Mouse (Mus musculus) liver, adult 2 months (tissue): ENCODE data around the gene Gpld1. TPM values are rescaled to one million over a fixed set of nuclear protein-coding genes. Genes with fewer than 3 reads are reported as not detected.

Source experiments
- DNase-seq: peaks from one replicate; pipeline ENCODE4 v3.0.0-alpha.2; 2011; ENCODE audit warnings: low read depth, low spot score; ENCODE audit errors: extremely low read depth
- H3K27ac ChIP-seq: fragments of 200-500 bp; replicated peaks from 2 replicates; pipeline ENCODE4 v1.5.1; 2012; ENCODE audit warnings: low read depth, mild to moderate bottlenecking, control low read depth, inconsistent platforms, low read length; ENCODE audit not compliant: insufficient read depth
- H3K27me3 ChIP-seq: fragments of 200-500 bp; 2 replicates; pipeline ENCODE4 v1.6.1; 2012; ENCODE audit warnings: mild to moderate bottlenecking, moderate library complexity, low read length, inconsistent platforms; ENCODE audit not compliant: control insufficient read depth, insufficient read depth
- H3K36me3 ChIP-seq: fragments of 200-500 bp; 2 replicates; pipeline ENCODE4 v1.6.1; 2012; ENCODE audit warnings: low read length, inconsistent platforms; ENCODE audit not compliant: control insufficient read depth, insufficient read depth
- H3K4me1 ChIP-seq: fragments of 200-500 bp; 2 replicates; pipeline ENCODE4 v1.6.1; 2011; ENCODE audit warnings: low read length; ENCODE audit not compliant: control insufficient read depth, insufficient read depth
- H3K4me3 ChIP-seq: fragments of 200-500 bp; 2 replicates; pipeline ENCODE4 v1.5.1; 2011; ENCODE audit warnings: low read depth, mild to moderate bottlenecking, control low read depth, low read length, moderate library complexity; ENCODE audit not compliant: insufficient read depth
- H3K79me2 ChIP-seq: fragments of 200-500 bp; 2 replicates; pipeline ENCODE4 v1.6.1; 2012; ENCODE audit warnings: inconsistent platforms, mild to moderate bottlenecking, low read length, moderate library complexity; ENCODE audit not compliant: control insufficient read depth, insufficient read depth
- H3K9ac ChIP-seq: fragments of 200-500 bp; 2 replicates; pipeline ENCODE4 v1.6.1; 2012; ENCODE audit warnings: low read depth, mild to moderate bottlenecking, control low read depth, inconsistent platforms, low read length
- CTCF ChIP-seq: fragments of 200-500 bp; IDR thresholded peaks from 2 replicates; pipeline ENCODE4 v1.5.1; 2011; ENCODE audit warnings: low read depth, low read length, control low read depth
- POLR2A ChIP-seq: fragments of 200-500 bp; IDR thresholded peaks from 2 replicates; pipeline ENCODE4 v1.6.1; 2011; ENCODE audit warnings: low read length, control low read depth; ENCODE audit not compliant: insufficient read depth; ENCODE audit errors: extremely low read depth
- WGBS: fragments of 180-500 bp; shearing (Covaris S2); methylation state at CpG from one replicate; pipeline ENCODE4 v1.1.7; 2018; 5-methylcytosine and 5-hydroxymethylcytosine counted together
- polyA plus RNA-seq: library from polyadenylated mRNA; depleted of rRNA; stranded (reverse); fragments of >200 nt; gene quantifications from 2 replicates; pipeline ENCODE4 v1.2.3, GENCODE M21; 2012
- total RNA-seq: library from RNA; depleted of rRNA; stranded (reverse); fragments of >200 nt; gene quantifications from 2 replicates; pipeline ENCODE4 v1.2.3, GENCODE M21; 2014

Gpld1 gene
- total and polyA plus RNA-seq, 2 experiments = 88.9 to 156 TPM

GRCm38 (mm10) chr13:24906831-24907570, 36.0 kb upstream of the Gpld1 start:
- Histone ChIP-seq H3K27ac (peak overlapping the region; percentile 4; the same call in 1 of the 2 replicates), H3K27me3 (no peaks in the 10 kb centered on the region), H3K4me3 (no peak overlapping the region), H3K36me3 (no peaks in the 10 kb centered on the region; the same call in 1 of the 2 replicates), H3K4me1 (peaks cover 3% of the 10 kb centered on the region), H3K9ac (no peak overlapping the region), H3K79me2 (no peaks in the 10 kb centered on the region)
- peak; percentile 82 for DNase-seq
- 48% methylated on average over 11 of the region's 11 CpGs for WGBS
- TF ChIP-seq CTCF = no peak
- no peak for TF ChIP-seq POLR2A

DNA sequence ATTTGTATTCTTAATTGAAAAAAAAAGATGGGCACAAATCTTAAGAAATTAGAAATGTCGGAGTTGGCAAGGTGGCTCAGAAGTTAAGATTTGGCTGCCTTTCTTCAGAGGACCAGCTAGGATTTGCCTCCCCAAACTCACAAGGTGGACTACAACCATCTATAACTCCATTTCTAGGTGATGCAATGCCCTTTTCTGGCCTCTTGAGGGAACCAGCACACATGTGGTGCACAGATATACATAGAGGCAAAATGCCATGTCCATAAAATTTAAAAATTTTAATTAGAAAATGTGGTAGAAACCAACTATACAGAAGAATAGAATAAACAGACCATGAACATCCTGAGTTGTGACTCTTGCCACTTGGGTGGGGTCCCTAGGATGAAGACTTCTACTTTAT, 33.8 kb upstream of the Gpld1 start:
- TF ChIP-seq CTCF = no peak
- no peak for TF ChIP-seq POLR2A
- Histone ChIP-seq H3K4me3 (no peak overlapping the region), H3K27ac (no peak overlapping the region), H3K4me1 (peaks cover 3% of the 10 kb centered on the region), H3K9ac (no peak overlapping the region), H3K79me2 (no peaks in the 10 kb centered on the region), H3K27me3 (no peaks in the 10 kb centered on the region), H3K36me3 (peaks cover 9% of the 10 kb centered on the region; the same call in 1 of the 2 replicates)
- WGBS = 93% methylated on average over 1 of the region's 1 CpGs
- no peak for DNase-seq

DNA sequence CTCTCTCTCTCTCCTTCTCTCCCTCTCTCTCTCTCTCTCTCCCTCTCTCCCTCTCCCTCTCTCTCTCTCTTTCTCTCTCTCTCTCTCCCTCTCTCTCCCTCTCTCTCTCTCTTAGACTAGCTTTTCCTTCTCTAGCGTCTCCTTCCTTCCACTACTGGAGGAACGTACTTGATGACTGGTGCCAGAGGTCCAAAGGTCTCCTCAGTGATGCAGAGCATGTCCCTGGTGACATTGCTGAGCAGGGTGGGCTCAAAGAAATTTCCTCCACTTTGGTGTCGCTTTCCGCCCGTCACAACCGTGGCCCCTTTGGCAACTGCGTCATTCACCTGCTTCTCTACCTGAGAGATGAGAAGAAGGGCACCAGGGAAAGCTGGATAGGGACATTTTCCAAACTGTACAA, 29.4 kb upstream of the Gpld1 start:
- no peaks in the 10 kb centered on the region for H3K27me3 ChIP-seq
- no peak for DNase-seq
- H3K36me3 ChIP-seq = peaks cover 33% of the 10 kb centered on the region
- H3K9ac ChIP-seq = no peak overlapping the region
- WGBS = 88% methylated on average over 7 of the region's 7 CpGs
- TF ChIP-seq POLR2A (no peak), CTCF (no peak)
- H3K27ac ChIP-seq = no peak overlapping the region
- H3K4me1 ChIP-seq = no peaks in the 10 kb centered on the region
- no peak overlapping the region for H3K4me3 ChIP-seq
- no peaks in the 10 kb centered on the region for H3K79me2 ChIP-seq

DNA sequence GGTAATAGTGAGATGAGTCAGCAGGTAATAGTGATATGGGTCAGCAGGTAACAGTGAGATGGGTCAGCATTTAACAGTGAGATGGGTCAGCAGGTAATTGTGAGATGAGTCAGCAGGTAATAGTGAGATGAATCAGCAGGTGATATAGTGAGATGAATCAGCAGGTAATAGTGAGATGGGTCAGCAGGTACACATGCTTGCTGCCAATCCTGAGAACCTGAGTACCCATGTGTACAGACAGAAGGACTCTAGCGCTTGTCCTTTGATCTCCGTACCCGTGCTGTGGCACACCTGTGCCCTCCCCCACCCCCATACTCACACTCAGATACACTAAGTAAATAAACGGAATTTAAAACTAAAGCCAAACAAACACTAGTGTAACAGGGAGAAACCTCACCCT, 28.0 kb upstream of the Gpld1 start:
- Histone ChIP-seq H3K9ac (no peak overlapping the region), H3K4me1 (no peaks in the 10 kb centered on the region), H3K79me2 (no peaks in the 10 kb centered on the region), H3K4me3 (no peak overlapping the region), H3K27ac (no peak overlapping the region), H3K36me3 (peaks cover 42% of the 10 kb centered on the region), H3K27me3 (no peaks in the 10 kb centered on the region)
- no peak for DNase-seq
- 77% methylated on average over 4 of the region's 4 CpGs for WGBS
- TF ChIP-seq CTCF (no peak), POLR2A (no peak)

DNA sequence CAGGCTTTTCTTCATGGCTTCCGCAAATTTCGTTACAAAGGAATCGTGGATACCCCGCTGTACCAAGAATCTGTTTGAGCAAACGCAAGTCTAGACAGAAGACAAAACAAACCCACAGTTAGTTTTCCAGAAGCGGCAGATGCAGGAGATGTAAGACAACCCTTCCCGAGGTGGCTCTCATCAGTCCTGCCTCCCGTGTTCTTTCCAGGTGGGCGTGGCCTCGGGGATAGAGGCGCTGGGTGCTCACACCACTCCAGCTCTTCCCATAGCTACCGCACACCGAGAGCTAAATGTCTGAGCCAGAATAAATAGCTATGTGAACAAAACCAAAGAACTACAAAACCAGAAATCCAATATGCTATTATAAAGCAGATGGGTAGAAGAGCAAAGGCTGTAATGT, 27.1 kb upstream of the Gpld1 start:
- no peak overlapping the region for H3K9ac ChIP-seq
- no peak overlapping the region for H3K27ac ChIP-seq
- no peaks in the 10 kb centered on the region for H3K4me1 ChIP-seq
- H3K4me3 ChIP-seq = no peak overlapping the region
- no peaks in the 10 kb centered on the region for H3K27me3 ChIP-seq
- 84% methylated on average over 13 of the region's 13 CpGs for WGBS
- H3K79me2 ChIP-seq = no peaks in the 10 kb centered on the region
- TF ChIP-seq POLR2A (no peak), CTCF (no peak)
- no peak for DNase-seq
- H3K36me3 ChIP-seq = peaks cover 42% of the 10 kb centered on the region

GRCm38 (mm10) chr13:24920333-24920977, 22.5 kb upstream of the Gpld1 start:
- H3K4me1 ChIP-seq = no peaks in the 10 kb centered on the region
- 14% methylated on average over 5 of the region's 5 CpGs for WGBS
- H3K36me3 ChIP-seq = peaks cover 41% of the 10 kb centered on the region
- peak; percentile 56 for TF ChIP-seq CTCF
- no peak for TF ChIP-seq POLR2A
- no peak overlapping the region for H3K4me3 ChIP-seq
- no peak overlapping the region for H3K27ac ChIP-seq
- no peak overlapping the region for H3K9ac ChIP-seq
- no peaks in the 10 kb centered on the region for H3K27me3 ChIP-seq
- no peaks in the 10 kb centered on the region for H3K79me2 ChIP-seq
- peak; percentile 76 for DNase-seq
